Mouse (Mus musculus) lung, postnatal 0 days (tissue): ENCODE measurements at regions not wholly inside any gene's neighbourhood (a gene's known extent, or its start where the extent isn't known, plus 50 kb on each side); places are given as distances from the start of the nearest gene placed in this dataset.

Experiments used
- ATAC-seq: fragments of 200-750 bp; cut with Nextera tagmentation; 2 replicates; pipeline ENCODE4 v1.8.0; 2017; ENCODE audit warnings: moderate library complexity
- DNase-seq: peaks from one replicate; pipeline ENCODE4 v3.0.0-alpha.2; 2016; ENCODE audit warnings: low spot score
- H3K27ac ChIP-seq: fragments of 300-500 bp; sonication (generic); 2 replicates; pipeline ENCODE4 v1.5.1; 2014; ENCODE audit warnings: antibody characterized with exemption, mild to moderate bottlenecking, low read length, mixed read lengths
- H3K27me3 ChIP-seq: fragments of 300-500 bp; sonication (generic); replicated peaks from 2 replicates; pipeline ENCODE4 v1.6.1; 2014; ENCODE audit warnings: low read length, mixed read lengths; ENCODE audit not compliant: insufficient read depth
- H3K36me3 ChIP-seq: fragments of 300-500 bp; sonication (generic); 2 replicates; pipeline ENCODE4 v1.6.1; 2014; ENCODE audit warnings: low read length, mixed read lengths; ENCODE audit not compliant: insufficient read depth
- H3K4me1 ChIP-seq: fragments of 300-500 bp; sonication (generic); 2 replicates; pipeline ENCODE4 v1.6.1; 2014; ENCODE audit warnings: antibody characterized with exemption, low read depth, low read length, mixed read lengths; ENCODE audit not compliant: insufficient read depth
- H3K4me2 ChIP-seq: fragments of 300-500 bp; sonication (generic); replicated peaks from 2 replicates; pipeline ENCODE4 v1.6.1; 2014; ENCODE audit warnings: low read depth, mild to moderate bottlenecking, low read length, moderate library complexity, mixed read lengths
- H3K4me3 ChIP-seq: fragments of 300-500 bp; sonication (generic); 2 replicates; pipeline ENCODE4 v1.5.1; 2014; ENCODE audit warnings: low read depth, low read length
- H3K9ac ChIP-seq: fragments of 300-500 bp; sonication (generic); replicated peaks from 2 replicates; pipeline ENCODE4 v1.6.1; 2014; ENCODE audit warnings: low read depth, mild to moderate bottlenecking
- H3K9me3 ChIP-seq: fragments of 300-500 bp; sonication (generic); 2 replicates; pipeline ENCODE4 v1.6.1; 2016; ENCODE audit warnings: low read length, mixed read lengths
- CTCF ChIP-seq: IDR thresholded peaks from 2 replicates; pipeline ENCODE4 v1.5.1; 2016; ENCODE audit warnings: antibody characterized with exemption, mild to moderate bottlenecking
- EP300 ChIP-seq: IDR thresholded peaks from 2 replicates; pipeline ENCODE4 v1.6.1; 2016; ENCODE audit warnings: antibody characterized with exemption, mild to moderate bottlenecking, control low read depth
- WGBS: fragments of 180-500 bp; shearing (Covaris S2); extraction: QIAGEN DNeasy Blood & Tissue Kit; methylation state at CpG from one replicate; pipeline ENCODE4 v1.1.7; 2014; 5-methylcytosine and 5-hydroxymethylcytosine counted together

GRCm38 (mm10) chr7:65802806-65803205, 58.7 kb upstream of the Pcsk6 start:
- Histone ChIP-seq H3K27ac (no peak overlapping the region), H3K4me3 (no peak overlapping the region), H3K4me1 (peaks cover 7% of the 10 kb centered on the region; the same call in 1 of the 2 replicates), H3K27me3 (no peaks in the 10 kb centered on the region), H3K36me3 (no peaks in the 10 kb centered on the region), H3K4me2 (no peak overlapping the region), H3K9me3 (no peaks in the 10 kb centered on the region), H3K9ac (no peak overlapping the region)
- TF ChIP-seq CTCF (no peak), EP300 (no peak)
- DNase-seq = peak; percentile 68
- peak; percentile 85 for ATAC-seq
- 71% methylated on average over 8 of the region's 8 CpGs for WGBS

GRCm38 (mm10) chr7:65803422-65804303, 57.9 kb upstream of the Pcsk6 start:
- no peak overlapping the region for H3K4me2 ChIP-seq
- WGBS = 19% methylated on average over 11 of the region's 11 CpGs
- DNase-seq (peak; percentile 32), ATAC-seq (peak; percentile 63)
- no peak overlapping the region for H3K4me3 ChIP-seq
- H3K36me3 ChIP-seq = no peaks in the 10 kb centered on the region
- peaks cover 7% of the 10 kb centered on the region; the same call in 1 of the 2 replicates for H3K4me1 ChIP-seq
- no peaks in the 10 kb centered on the region for H3K9me3 ChIP-seq
- TF ChIP-seq EP300 (no peak), CTCF (no peak)
- no peak overlapping the region for H3K9ac ChIP-seq
- H3K27me3 ChIP-seq = no peaks in the 10 kb centered on the region
- H3K27ac ChIP-seq = no peak overlapping the region
